Mouse (Mus musculus) liver (tissue): Measurements from ENCODE around the gene Srrm3.

Source experiments
- DNase-seq: peaks from one replicate; pipeline ENCODE4 v3.0.0-alpha.2; 2020; ENCODE audit warnings: mixed read lengths

The Srrm3 gene

DNA sequence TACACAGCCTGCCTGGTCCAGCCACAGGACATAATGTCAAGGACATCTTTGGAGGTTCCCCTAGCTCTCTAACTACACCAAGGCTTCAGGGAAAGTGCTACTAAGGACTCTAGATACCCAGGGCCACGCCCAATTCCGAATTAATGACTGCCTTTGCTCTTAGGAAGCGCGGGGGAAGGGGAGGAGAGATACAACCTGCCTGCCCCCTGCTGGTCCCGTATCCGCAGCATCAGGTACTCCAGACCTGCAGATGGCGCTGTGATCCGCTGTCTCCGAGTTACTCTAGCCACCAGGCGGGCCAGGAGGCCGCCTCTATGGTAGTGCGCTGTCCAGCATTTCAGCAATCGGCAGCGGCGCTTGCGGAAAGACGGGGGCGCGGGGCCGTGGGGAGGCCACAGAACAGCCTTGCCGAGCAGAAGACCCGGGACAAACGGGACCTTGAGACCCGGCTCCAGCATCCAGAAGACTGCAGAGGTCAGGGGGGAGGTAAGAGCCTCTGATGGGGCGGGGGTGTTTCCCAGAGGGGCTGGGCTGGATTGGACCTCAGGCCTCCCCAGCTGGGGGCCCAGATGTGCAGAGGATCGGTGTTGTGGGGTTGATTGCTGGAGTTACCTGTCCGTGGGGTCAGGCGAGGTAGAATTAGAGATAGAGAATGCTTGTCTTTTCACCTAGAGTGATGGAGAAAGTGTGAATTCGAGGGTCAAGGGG, at the start of gene Srrm3:
Gene Srrm3 (plus strand): TSS at position 336 of the 708 bp plus-strand sequence.
- peak; percentile 86 for DNase-seq

GRCm38 (mm10) chr5:135761881-135762280, 44.8 kb upstream of the Srrm3 start:
- no peak for DNase-seq

DNA sequence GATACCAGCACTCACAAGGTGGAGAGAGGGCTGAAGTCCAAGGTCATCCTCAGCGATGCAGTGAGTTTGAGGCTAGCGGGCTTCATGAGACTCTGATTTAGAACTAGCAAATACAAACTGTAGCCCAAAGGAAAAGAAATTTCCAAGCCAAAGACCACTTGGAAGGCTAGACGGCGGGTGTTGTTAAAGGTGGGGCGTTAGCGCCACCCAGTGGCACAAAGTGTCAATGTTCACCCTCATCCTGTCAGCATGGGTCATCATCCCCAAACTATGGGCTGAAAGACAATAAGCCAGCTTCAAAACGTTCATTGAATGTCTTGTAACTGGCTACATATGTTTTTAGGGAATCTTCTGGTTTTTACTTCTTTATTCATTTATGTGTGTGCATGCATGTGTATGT, 43.2 kb upstream of the Srrm3 start:
- DNase-seq: peak; percentile 69

DNA sequence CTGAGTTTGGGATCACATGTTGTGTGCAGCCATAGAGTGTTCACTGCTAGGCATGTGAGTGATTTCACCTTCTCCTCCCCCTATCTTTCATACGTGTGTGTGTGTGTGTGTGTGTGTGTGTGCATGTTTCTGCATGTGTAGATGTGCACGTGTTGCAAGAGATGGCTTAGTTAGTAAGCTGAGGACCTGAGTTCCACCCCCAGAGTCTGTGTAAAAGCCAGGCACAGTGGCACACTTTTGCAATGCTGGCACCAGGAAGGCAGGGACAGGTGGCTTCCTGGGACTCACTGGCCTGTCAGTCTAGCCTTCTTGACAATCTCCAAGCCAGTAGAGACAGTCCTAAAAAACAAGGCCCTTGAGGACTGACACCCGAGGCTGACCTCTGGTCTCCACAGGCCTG, 41.7 kb upstream of the Srrm3 start:
- DNase-seq: no peak

DNA sequence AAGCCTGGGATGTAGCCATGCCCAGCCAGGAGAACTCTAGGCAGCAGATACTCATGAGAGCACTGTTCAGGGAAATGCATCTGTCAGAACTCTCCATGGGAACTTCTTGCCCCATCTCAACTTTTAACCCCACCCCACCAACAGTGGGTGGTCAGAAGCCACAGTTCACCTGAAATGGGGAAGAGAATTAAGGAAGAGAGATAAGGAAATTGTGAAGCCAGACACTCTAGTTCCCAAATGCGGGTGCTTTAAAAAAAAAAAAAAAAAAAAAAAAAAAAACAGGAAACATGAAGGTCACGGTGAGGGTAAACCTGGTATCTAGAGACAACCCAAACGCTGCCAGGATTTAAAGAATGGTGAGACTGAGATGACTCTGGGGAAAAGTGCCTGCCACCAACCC, 34.2 kb upstream of the Srrm3 start:
- DNase-seq: no peak

GRCm38 (mm10) chr5:135776546-135776945, 30.1 kb upstream of the Srrm3 start:
- DNase-seq: no peak

GRCm38 (mm10) chr5:135777796-135778470, 28.8 kb upstream of the Srrm3 start, which contains the start of gene Styxl1:
Gene Styxl1, minus strand, starts transcription at chr5:135778385.
- peak; percentile 45 for DNase-seq

DNA sequence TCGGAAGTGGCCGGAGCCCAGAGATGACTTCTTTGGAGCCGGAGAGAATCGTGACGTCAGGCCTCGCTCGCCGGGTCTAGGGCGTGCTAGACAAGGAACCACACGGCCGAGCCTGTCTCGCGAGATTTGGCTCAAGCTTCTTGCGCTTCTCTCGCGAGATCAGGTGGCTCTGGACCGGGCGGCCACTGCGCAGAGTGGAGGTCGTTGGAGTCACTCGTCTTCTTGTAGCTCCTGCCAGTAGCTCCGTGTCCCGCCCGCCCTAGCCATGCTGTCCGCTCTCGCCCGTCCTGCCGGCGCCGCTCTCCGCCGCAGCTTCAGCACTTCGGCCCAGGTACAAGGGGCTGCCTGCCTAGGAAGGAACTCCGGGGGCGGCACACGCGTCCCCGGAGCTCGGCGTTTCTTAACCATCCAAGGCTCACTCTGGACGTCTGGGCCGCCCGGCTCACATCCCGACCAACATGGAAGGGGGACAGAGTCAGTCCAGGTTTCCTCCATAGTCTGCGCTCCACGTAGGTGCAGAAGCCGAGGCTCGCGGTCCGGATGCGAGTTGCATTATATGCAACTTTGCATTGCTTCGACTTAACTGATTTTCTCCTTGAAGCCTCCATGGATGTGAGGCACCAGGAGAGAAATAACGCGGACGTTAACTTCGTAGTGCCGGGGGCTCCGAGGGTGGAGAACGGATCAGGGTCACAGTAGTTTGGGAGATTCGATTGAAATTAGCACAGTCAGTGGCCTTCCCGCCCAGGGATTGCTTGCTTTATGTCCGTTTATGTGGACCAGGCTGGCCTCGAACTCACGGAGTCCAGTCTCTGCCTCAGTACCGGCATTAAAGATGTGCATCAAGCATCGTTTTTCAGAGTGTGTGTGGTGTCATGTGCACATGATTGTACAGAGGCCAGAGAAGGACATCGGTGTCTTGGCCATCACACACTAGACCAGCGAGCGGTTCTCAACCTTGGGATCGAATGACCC, 27.9 kb upstream of the Srrm3 start, which contains the start of gene Mdh2:
Gene Mdh2 (plus strand): TSS at position 10 of the 975 bp plus-strand sequence.
- peak; percentile 100 for DNase-seq

- no peak for DNase-seq
Measured at GRCm38 (mm10) chr5:135780331-135780730, 26.4 kb upstream of the Srrm3 start.

- DNase-seq: no peak
Measured at GRCm38 (mm10) chr5:135782901-135783300, 23.8 kb upstream of the Srrm3 start.

DNA sequence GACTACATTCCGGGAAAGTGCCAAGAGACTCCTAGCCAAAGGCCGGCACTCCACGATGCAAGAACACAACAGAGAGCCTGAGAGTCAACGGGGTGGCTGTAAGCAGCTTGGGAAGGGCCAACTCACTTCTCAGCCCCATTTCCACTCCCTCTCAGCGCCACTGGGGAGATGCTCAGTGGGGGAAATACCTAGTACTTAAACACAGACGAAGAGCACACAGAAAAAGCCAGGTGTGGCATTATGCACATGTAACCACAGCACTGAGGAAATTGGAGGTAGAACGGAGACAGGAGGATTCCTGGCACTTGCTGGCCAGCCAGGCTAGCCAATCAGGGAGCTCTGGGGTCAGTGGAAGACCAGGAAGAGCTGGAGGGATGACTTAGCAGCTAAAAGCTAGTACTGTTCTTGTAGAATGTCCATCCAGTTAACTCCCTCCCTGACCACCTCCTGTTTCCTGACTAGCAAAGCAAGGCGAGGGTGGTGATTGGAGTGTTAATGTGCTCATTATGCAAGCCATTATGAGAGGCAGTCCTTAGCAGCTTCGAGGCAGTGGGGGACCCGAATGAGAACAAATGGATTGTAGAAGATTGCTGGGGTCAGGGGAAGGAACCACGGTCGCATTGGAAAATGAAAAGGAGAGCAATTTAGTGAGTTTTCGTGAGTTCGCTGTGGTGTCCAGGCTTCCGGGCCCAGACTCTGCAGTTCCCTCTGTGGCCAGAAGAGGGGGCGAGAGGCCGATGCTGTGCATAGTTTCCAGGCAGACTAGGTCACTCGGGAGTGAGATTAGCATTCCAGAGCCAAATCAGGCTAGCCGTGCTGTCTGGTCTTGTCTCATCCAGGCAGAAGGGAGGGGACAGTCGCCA, 12.5 kb upstream of the Srrm3 start:
- peak; percentile 80 for DNase-seq

DNA sequence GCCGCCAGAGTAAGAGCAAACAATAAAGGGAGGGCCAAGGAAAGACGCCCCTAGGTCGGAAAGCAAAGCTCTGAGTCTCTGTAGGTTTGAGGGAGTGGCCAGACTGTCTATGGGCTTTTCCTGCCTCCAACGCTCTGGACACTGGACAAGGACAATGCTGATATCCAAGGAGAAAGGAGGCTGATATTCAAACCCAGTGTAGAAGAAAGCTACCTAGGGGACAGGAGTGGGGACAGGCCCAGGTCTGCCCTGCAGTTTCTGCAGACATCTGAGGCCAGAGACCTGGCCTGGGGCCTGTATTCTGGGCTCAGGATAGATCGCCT, 11.9 kb upstream of the Srrm3 start:
- DNase-seq: no peak

GRCm38 (mm10) chr5:135799746-135800145, 6.9 kb upstream of the Srrm3 start:
- DNase-seq: no peak

DNA sequence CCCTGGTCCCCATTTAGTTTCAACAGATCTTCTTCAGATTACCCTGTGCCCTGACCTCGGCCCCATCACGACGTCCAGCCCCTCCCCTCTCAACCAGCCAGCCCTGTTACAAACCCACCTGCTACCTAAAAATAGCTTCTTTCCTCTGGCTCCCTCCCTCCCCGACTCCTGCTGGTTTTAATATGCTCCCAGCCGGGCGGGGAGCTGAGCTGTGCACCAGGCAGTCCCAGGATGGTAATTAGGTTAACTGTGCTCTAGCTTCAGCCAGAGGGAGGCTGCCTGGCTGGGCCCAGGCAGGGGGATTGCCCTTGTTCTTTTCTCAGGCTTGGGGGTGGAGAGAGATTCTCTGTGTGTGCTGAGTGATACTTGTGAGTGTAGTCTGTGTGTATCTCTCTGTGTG, 5.8 kb upstream of the Srrm3 start:
- DNase-seq: no peak

DNA sequence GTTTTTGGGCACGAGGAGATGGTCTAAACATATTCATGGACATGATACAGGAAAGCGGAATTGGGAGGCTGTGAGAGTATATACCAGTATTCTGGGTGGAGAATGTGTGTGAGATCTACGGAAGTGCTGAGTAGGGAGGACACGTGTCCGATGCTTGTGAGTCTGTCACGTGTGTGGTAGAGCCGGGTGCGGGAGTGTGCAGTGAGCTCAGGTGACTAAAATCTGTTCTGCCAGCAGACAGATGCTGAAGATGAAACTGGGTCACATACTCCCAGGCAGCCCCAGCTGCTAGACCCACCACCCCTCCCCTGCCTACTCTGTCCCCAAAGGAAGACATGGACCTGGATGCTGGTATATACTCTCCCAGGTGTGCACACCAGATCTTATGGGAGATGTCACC, 4.0 kb upstream of the Srrm3 start:
- DNase-seq: no peak

GRCm38 (mm10) chr5:135803135-135803534, 3.6 kb upstream of the Srrm3 start:
- DNase-seq: no peak

DNA sequence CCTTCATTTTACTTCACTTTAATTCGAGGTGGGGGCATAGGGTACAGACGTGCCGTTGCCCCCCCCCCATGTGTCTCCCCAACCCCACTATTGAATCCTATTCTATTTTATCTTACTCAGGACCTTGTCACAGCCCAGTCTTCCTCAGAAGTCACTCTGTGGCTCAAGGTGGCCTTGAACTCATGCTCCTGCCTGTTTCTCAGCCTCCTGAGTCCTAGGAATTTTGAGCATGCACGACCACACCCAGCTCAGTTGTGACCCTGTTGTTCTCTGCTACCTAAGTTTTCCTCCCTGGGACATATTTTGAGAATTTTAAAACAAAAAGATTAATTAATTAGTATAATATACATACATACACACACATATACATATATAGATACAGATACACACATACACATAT, 3.0 kb upstream of the Srrm3 start:
- DNase-seq: no peak

- DNase-seq: no peak
Measured at GRCm38 (mm10) chr5:135804735-135805134, 2.0 kb upstream of the Srrm3 start.

GRCm38 (mm10) chr5:135807263-135807637, 560 bp downstream of the Srrm3 start:
- no peak for DNase-seq

GRCm38 (mm10) chr5:135812991-135813390, 6.3 kb downstream of the Srrm3 start:
- DNase-seq: no peak

DNA sequence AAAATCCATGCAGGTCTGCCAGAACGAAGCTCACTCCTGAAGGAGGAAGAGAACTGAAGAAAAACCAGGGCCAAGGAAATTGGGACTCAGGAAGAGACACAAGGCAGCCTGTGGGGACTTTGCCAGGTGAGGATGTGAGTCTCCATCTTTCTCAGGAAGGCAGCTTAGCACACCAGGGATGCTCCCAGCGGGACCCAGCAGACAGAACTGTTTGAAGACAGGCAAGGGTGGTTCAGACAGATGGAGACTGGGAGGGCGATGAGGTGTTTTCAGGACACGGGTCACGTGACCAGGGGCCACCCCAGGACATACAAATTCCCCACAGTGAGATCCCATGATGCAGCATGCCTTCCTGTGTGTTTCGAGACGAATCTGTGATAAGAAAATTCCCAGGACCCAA, 11.8 kb downstream of the Srrm3 start:
- no peak for DNase-seq

- DNase-seq: no peak
Measured at GRCm38 (mm10) chr5:135822316-135822944, 15.7 kb downstream of the Srrm3 start.
